Mouse (Mus musculus) ES-E14 (cell line): Measurements from ENCODE around the gene Haus6.

Experiments used
- CHD2 ChIP-seq: IDR thresholded peaks from 2 replicates; pipeline ENCODE4 v1.6.1; 2014; ENCODE audit warnings: mild to moderate bottlenecking, low read depth, low read length, inconsistent platforms
- HCFC1 ChIP-seq: IDR thresholded peaks from 2 replicates; pipeline ENCODE4 v1.6.1; 2012; ENCODE audit warnings: low read length, inconsistent platforms, borderline replicate concordance; ENCODE audit not compliant: insufficient read depth
- MAFK ChIP-seq: IDR thresholded peaks from 2 replicates; pipeline ENCODE4 v1.6.1; 2014; ENCODE audit warnings: mild to moderate bottlenecking, low read depth, low read length, inconsistent platforms; ENCODE audit not compliant: insufficient read depth
- ZC3H11A ChIP-seq: IDR thresholded peaks from 2 replicates; pipeline ENCODE4 v1.6.1; 2012; ENCODE audit warnings: low read depth, mild to moderate bottlenecking, inconsistent platforms, low read length, borderline replicate concordance
- ZNF384 ChIP-seq: IDR thresholded peaks from 2 replicates; pipeline ENCODE4 v1.6.1; 2012; ENCODE audit warnings: low read depth, low read length, inconsistent platforms

DNA sequence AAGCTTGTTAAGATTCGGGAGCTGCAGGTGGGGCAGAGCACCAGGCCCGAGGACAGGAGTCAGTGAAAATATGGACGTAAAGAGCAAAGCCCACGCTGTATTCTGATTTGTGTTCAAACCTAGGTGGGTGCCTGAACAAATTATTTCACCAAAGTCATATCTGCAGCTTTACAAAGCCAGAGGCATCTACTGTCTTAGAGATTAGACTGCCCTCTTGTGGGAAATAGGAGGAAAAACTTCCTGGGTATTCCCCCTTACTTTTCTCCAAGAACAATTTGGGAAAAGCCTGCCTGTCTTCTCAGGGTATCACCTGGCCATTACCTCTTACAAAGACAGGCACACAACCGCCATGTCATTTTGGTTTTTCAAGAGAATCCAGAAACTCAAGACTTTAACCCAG, 66.2 kb downstream of the Haus6 start:
- TF ChIP-seq ZNF384 (no peak), HCFC1 (no peak), ZC3H11A (peak; percentile 56; the same call in 1 of the 2 replicates), MAFK (no peak), CHD2 (no peak)
